Mouse (Mus musculus): ENCODE data around the gene Vil1. TPM values are rescaled to one million over a fixed set of nuclear protein-coding genes. Genes with fewer than 3 reads are reported as not detected.
A peak's percentile ranks its signal among the peaks of the same experiment; 100 is the strongest.

Vil1 gene
- 198 and 892 TPM in 2 replicates for polyA plus RNA-seq (2012; rRNA removed)

DNA sequence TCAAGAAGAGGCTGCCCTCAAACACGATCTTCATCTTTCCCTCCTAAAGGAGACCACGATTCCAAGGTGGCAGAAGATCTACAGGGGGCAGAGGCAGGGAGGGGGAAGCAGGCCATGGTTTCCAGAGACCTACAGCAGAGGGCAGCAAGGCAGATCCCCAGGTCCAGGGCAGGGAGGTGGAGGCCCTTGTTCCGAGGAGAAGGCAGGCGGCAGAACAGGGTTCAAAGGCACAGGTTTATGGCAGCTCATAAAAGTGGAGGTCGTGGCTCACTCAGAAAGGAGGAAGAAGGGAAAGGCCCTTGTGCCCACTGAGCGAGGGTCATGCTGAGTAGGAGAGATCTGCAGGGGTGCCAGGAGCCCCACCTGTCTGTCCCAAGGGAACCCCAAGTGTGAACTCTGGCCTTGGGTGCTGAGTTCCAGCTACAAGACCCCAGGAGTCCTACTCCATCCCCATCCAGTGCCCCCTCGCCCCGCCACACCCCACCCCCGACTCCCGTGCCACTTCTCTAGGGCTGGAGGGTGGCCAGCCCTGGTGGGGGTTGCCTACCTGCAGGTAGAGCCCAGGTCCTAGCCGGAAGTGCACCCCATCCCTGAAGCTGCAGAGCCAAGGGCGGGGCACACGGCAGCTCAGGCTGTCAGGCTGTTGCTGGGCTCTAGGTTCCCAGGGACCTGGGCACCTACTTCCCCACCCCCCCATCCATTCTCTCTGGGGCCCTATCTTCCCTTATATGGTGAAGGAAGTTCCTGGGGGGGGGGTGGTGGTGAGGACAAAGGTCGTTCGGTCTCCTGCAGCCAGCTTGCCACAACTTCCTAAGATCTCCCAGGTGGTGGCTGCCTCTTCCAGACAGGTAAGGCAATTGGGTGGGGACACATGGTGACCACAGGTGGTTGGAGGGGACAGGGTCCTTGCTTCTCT lies at the start of gene Vil1:
Gene Vil1, plus strand, starts transcription at position 788 of the 916 bp plus-strand sequence.
- peaks cover 8% of the 10 kb centered on the region; the same call in 1 of the 2 replicates for H3K4me1 ChIP-seq (ENCODE audit: control insufficient read depth, insufficient read depth, insufficient read length, low read length)
- WGBS = 22% methylated on average over 15 of the region's 15 CpGs
- H3K4me3 ChIP-seq (ENCODE audit: low read depth, low read length) = peak within 1 kb of the TSS; percentile 71
- TF ChIP-seq CTCF (IDR thresholded peaks at IDR 0.05; ENCODE audit: extremely low read depth, insufficient read length, insufficient replicate concordance, low read depth, low read length) (no peak), POLR2A (IDR thresholded peaks at IDR 0.05; ENCODE audit: low read depth, low read length) (peak; percentile 95)
- H3K36me3 ChIP-seq (ENCODE audit: control insufficient read depth, insufficient read depth, low read length) = peaks cover 15% of the 10 kb centered on the region; the same call in 1 of the 2 replicates
- H3K27me3 ChIP-seq (ENCODE audit: control insufficient read depth, insufficient read depth, low read length) = no peaks in the 10 kb centered on the region
- H3K27ac ChIP-seq (ENCODE audit: insufficient read depth, low read depth, low read length) = peak within 1 kb of the TSS; percentile 99

DNA sequence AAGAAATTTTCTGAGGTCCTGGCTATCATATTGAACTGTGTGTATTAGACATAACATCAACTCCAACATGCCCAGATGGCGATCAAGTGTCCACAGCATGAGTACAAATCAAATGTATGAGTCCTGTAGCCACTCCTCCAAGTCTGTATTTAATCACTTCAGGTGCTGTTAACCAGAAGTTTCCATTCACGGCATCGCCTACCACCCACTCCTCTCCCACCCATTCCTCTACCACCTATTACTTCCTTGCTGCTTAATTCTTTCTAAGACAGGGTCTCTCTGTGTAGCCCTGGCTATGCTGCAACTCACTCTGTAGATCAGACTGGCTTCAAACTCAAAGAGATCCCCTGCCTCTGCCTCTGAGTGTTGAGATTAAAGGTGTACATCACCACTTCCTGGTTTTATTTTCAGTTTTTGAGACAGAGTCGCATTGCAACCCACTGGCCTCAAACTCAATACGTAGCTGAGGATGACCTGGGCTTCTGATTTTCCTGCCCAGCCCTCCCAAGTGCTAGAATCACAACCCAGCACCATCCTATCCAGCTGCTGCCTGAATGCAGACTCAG lies 49.1 kb upstream of the Vil1 start:
- TF ChIP-seq POLR2A (IDR thresholded peaks at IDR 0.05; ENCODE audit: low read depth, low read length) = no peak
- TF ChIP-seq CTCF (IDR thresholded peaks at IDR 0.05; ENCODE audit: extremely low read depth, insufficient read length, insufficient replicate concordance, low read depth, low read length) = no peak
- Histone ChIP-seq H3K4me3 (ENCODE audit: low read depth, low read length) (no peak overlapping the region), H3K27ac (ENCODE audit: insufficient read depth, low read depth, low read length) (no peak overlapping the region), H3K27me3 (ENCODE audit: control insufficient read depth, insufficient read depth, low read length) (no peaks in the 10 kb centered on the region), H3K36me3 (ENCODE audit: control insufficient read depth, insufficient read depth, low read length) (no peaks in the 10 kb centered on the region), H3K4me1 (ENCODE audit: control insufficient read depth, insufficient read depth, insufficient read length, low read length) (no peaks in the 10 kb centered on the region)
- 84% methylated on average over 5 of the region's 5 CpGs for WGBS

DNA sequence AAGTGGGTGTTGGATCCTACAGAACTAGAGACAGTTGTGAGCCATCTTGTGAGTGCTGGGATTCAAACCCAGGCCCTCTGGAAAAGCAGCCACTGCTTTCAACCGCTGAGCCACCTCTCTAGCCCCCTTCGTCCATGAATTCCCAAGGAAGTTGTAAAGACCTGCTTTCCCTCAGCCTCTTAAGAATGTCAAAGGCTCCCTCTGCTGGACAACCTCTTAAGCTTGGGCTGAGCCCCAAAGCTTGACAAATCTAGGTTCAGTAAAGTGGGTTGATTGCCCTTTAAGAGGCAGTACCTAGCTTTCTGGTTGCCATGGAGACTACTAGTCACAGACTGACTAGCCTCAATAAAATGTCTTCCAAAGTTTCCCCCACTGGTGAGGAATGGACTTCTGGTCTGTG lies 47.4 kb upstream of the Vil1 start, which contains the start of gene Catip:
Gene Catip, plus strand, starts transcription at position 297 of the 400 bp plus-strand sequence.
- H3K27me3 ChIP-seq (ENCODE audit: control insufficient read depth, insufficient read depth, low read length) = no peaks in the 10 kb centered on the region
- H3K4me3 ChIP-seq (ENCODE audit: low read depth, low read length) = no peak within 1 kb of the TSS
- H3K27ac ChIP-seq (ENCODE audit: insufficient read depth, low read depth, low read length) = no peak within 1 kb of the TSS
- TF ChIP-seq CTCF (IDR thresholded peaks at IDR 0.05; ENCODE audit: extremely low read depth, insufficient read length, insufficient replicate concordance, low read depth, low read length) = peak; percentile 61; the same call in 1 of the 2 replicates
- no peak for TF ChIP-seq POLR2A (IDR thresholded peaks at IDR 0.05; ENCODE audit: low read depth, low read length)
- H3K36me3 ChIP-seq (ENCODE audit: control insufficient read depth, insufficient read depth, low read length) = no peaks in the 10 kb centered on the region
- no peaks in the 10 kb centered on the region for H3K4me1 ChIP-seq (ENCODE audit: control insufficient read depth, insufficient read depth, insufficient read length, low read length)
- WGBS = 1% methylated on average over 2 of the region's 2 CpGs

DNA sequence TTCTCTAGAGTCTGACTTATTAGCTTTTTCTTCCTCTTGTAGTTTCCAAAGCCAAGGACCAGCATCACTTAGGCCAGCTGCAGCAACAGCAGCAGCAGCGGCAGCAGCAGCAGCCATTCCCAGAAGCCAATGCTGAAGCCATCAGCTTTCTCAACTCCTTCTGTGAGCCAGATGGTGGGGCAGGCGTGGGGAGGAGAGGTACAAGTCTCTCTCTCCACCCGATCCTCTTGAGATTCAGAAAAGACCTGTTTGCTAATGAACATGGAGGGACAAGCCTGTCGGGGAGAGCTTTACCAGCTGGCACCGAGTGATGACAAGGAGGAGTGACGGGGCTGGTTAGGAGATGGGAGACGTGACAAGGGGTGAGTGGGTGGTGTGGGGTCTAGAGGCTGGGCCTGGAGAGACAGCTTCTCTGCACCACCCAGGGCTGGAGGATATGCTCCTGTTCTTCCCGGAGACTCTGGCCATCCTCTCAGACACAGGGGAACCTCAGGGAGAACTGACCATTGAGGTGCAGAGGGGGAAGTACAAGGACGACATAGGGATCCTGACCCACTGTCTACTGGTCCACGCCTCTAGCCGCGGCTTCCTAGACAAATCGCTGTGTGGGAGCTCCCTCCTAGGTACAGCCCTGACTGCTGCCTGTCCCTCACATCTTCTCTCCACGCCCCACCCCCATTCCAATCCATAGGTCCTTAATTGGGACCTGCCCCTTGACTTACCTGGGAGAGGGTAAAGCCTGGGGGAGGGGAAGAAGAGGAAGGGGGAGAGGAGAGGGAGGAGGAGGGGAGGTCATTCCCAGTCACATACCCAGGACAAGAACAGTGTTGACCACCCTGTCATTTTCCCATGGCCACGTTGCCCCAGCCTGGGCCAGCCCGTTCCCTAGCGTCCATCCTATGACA lies 46.6 kb upstream of the Vil1 start:
- Histone ChIP-seq H3K36me3 (ENCODE audit: control insufficient read depth, insufficient read depth, low read length) (no peaks in the 10 kb centered on the region), H3K27ac (ENCODE audit: insufficient read depth, low read depth, low read length) (no peak overlapping the region), H3K4me3 (ENCODE audit: low read depth, low read length) (no peak overlapping the region), H3K4me1 (ENCODE audit: control insufficient read depth, insufficient read depth, insufficient read length, low read length) (no peaks in the 10 kb centered on the region; the same call in 1 of the 2 replicates), H3K27me3 (ENCODE audit: control insufficient read depth, insufficient read depth, low read length) (no peaks in the 10 kb centered on the region)
- 75% methylated on average over 17 of the region's 17 CpGs for WGBS
- no peak for TF ChIP-seq CTCF (IDR thresholded peaks at IDR 0.05; ENCODE audit: extremely low read depth, insufficient read length, insufficient replicate concordance, low read depth, low read length)
- TF ChIP-seq POLR2A (IDR thresholded peaks at IDR 0.05; ENCODE audit: low read depth, low read length) = no peak

DNA sequence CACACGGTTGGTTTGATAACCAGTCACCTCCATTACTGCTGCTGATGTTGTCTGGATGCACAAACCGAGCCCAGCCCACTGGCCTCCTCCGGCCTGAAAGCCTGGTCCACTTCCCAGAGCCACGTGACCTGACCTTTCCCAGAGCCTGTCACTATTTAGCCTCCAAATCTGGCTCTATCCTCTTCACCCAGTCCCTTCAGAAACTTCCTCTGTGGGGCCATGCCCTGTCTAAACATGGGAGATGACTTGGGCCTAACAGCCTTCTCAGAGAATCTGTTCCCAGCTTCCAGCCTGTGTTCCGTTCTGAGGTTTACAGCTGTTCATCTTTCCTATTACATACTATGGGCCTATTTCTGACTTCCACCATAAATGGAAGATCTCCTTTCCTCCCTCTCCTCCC lies 45.7 kb upstream of the Vil1 start:
- H3K36me3 ChIP-seq (ENCODE audit: control insufficient read depth, insufficient read depth, low read length) = no peaks in the 10 kb centered on the region
- no peak overlapping the region for H3K27ac ChIP-seq (ENCODE audit: insufficient read depth, low read depth, low read length)
- H3K27me3 ChIP-seq (ENCODE audit: control insufficient read depth, insufficient read depth, low read length) = no peaks in the 10 kb centered on the region
- WGBS = 70% methylated on average over 5 of the region's 5 CpGs
- TF ChIP-seq POLR2A (IDR thresholded peaks at IDR 0.05; ENCODE audit: low read depth, low read length) (no peak), CTCF (IDR thresholded peaks at IDR 0.05; ENCODE audit: extremely low read depth, insufficient read length, insufficient replicate concordance, low read depth, low read length) (no peak)
- H3K4me3 ChIP-seq (ENCODE audit: low read depth, low read length) = no peak overlapping the region
- H3K4me1 ChIP-seq (ENCODE audit: control insufficient read depth, insufficient read depth, insufficient read length, low read length) = no peaks in the 10 kb centered on the region; the same call in 1 of the 2 replicates

DNA sequence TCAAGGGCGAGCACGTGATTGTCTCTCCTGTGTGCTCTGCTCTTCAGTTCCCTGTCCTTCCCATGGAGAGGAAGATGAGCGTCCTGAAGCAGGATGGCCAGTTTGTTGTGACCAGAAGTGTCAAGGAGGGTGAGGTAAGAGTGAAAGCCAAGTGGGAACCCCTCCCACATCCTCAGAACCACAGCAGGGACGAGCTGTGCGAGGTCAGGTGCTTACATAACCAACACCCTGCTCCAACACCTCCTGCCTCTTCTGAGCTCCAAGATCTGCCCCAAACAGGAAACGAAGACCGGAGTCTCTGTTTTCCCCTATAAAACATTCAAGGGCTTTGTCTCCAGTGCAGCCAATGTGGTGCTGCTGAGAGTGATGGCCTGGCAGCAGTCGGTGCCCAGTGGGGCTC lies 44.9 kb upstream of the Vil1 start:
- WGBS = 62% methylated on average over 8 of the region's 8 CpGs

More for the DNA sequence above, 44.9 kb upstream of the Vil1 start:
- TF ChIP-seq CTCF (IDR thresholded peaks at IDR 0.05; ENCODE audit: extremely low read depth, insufficient read length, insufficient replicate concordance, low read depth, low read length) (no peak), POLR2A (IDR thresholded peaks at IDR 0.05; ENCODE audit: low read depth, low read length) (no peak)
- no peaks in the 10 kb centered on the region for H3K27me3 ChIP-seq (ENCODE audit: control insufficient read depth, insufficient read depth, low read length)
- no peak overlapping the region for H3K27ac ChIP-seq (ENCODE audit: insufficient read depth, low read depth, low read length)
- no peaks in the 10 kb centered on the region; the same call in 1 of the 2 replicates for H3K4me1 ChIP-seq (ENCODE audit: control insufficient read depth, insufficient read depth, insufficient read length, low read length)
- H3K4me3 ChIP-seq (ENCODE audit: low read depth, low read length) = no peak overlapping the region
- H3K36me3 ChIP-seq (ENCODE audit: control insufficient read depth, insufficient read depth, low read length) = no peaks in the 10 kb centered on the region

Measured in small intestine, adult 2 months (tissue).